Mouse (Mus musculus): ENCODE data around the gene Rbm17. TPM values are rescaled to one million over a fixed set of nuclear protein-coding genes. Genes with fewer than 3 reads are reported as not detected.

Gene Rbm17
- polyA plus RNA-seq (2015; fragmentation: Nextera tagmentation; extraction: Ambion mirVana): 72.6 and 73.1 TPM in 2 replicates

DNA sequence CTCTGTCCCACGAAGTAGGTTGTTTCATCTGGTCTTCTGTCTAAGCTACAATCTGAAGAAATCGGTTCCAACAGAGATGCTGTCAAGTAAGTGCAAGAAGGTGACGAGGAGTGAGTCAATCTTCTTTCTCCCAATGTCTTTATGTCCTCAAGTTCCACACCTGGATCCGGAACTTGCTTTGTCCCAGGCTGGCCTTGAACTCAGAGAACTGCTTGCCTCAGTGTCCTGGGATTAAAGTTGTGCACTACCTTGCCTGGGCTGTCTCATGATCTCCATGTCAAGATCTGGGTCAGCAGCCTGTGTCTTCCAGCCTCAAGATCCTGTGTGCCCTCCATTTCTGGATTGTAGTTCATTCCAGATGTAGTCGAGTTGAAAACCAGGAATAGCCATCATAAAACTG, at the start of gene Rbm17:
TSS of gene Rbm17 (minus strand) at position 101 of the 400 bp plus-strand sequence.
- 88% methylated on average over 5 of the region's 5 CpGs for WGBS
- peaks cover 11% of the 10 kb centered on the region; the same call in 1 of the 2 replicates for H3K36me3 ChIP-seq (ENCODE audit: insufficient read depth, low read length)
- ATAC-seq: no peak

DNA sequence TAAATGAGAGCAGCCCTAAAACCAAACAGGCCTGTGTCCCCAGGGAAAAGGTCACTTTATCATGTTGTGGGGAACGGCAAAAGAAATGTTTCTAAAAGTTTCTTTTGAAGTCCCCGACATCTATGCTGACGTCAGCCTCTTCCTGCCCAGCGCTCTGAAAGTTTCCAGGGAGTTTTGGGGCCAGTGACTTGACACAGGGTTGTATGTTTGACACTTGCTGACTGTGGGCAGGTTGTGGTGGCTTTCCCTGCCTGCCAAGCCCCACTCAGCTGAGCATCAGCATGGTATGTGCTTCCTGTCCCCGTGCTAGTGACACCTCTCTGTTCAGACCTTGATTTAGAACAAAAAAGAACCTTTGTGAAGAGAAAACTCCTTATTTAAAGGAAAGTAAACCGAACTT, 49.4 kb upstream of the Rbm17 start:
- Histone ChIP-seq H3K9me3 (ENCODE audit: low read length) (no peaks in the 10 kb centered on the region), H3K36me3 (ENCODE audit: insufficient read depth, low read length) (no peaks in the 10 kb centered on the region), H3K27me3 (replicated peaks; ENCODE audit: insufficient read depth, low read length) (no peaks in the 10 kb centered on the region), H3K4me3 (ENCODE audit: low read depth, low read length) (no peak overlapping the region), H3K9ac (replicated peaks; ENCODE audit: low read depth) (no peak overlapping the region), H3K27ac (ENCODE audit: low read length) (no peak overlapping the region), H3K4me2 (replicated peaks; ENCODE audit: low read depth, low read length) (no peak overlapping the region), H3K4me1 (ENCODE audit: insufficient read depth, low read depth, low read length) (no peaks in the 10 kb centered on the region)
- DNase-seq (ENCODE audit: low spot score) (no peak), ATAC-seq (no peak)
- WGBS: 24% methylated on average over 6 of the region's 6 CpGs
- TF ChIP-seq CTCF (IDR thresholded peaks at IDR 0.05) (no peak), EP300 (IDR thresholded peaks at IDR 0.05) (no peak)

More for the DNA sequence above, at the start of gene Rbm17:
- TF ChIP-seq CTCF (IDR thresholded peaks at IDR 0.05) (no peak), EP300 (IDR thresholded peaks at IDR 0.05) (no peak)
- Histone ChIP-seq H3K4me1 (ENCODE audit: insufficient read depth, low read depth, low read length) (no peaks in the 10 kb centered on the region; the same call in 1 of the 2 replicates), H3K27me3 (replicated peaks; ENCODE audit: insufficient read depth, low read length) (no peaks in the 10 kb centered on the region), H3K4me3 (ENCODE audit: low read depth, low read length) (peak within 1 kb of the TSS; percentile 95), H3K27ac (ENCODE audit: low read length) (peak within 1 kb of the TSS; percentile 69), H3K9me3 (ENCODE audit: low read length) (no peaks in the 10 kb centered on the region), H3K4me2 (replicated peaks; ENCODE audit: low read depth, low read length) (peak within 1 kb of the TSS; percentile 79), H3K9ac (replicated peaks; ENCODE audit: low read depth) (peak within 1 kb of the TSS; percentile 95)
- DNase-seq (ENCODE audit: low spot score): no peak

DNA sequence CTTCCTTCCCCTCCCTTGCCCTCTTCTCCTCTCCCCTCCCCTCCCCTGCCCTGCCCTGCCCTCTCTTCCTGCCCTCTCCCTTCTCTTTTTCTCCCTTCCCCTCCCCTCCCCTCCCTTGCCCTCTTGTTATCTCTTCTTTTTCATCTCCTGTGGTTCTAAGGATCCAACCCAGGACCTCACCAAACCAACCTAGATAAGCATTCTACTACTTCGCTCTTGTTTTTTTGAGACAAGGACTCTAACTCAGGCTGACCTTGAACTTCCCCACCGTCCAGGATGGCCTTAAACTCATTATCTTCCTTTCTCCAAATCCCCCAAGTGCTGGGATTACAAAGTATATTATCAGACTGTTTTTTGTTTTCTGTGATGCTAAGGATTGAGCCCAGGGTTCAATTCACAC, 48.8 kb upstream of the Rbm17 start:
- Histone ChIP-seq H3K4me3 (ENCODE audit: low read depth, low read length) (no peak overlapping the region), H3K27me3 (replicated peaks; ENCODE audit: insufficient read depth, low read length) (no peaks in the 10 kb centered on the region), H3K4me1 (ENCODE audit: insufficient read depth, low read depth, low read length) (no peaks in the 10 kb centered on the region), H3K4me2 (replicated peaks; ENCODE audit: low read depth, low read length) (no peak overlapping the region), H3K27ac (ENCODE audit: low read length) (no peak overlapping the region), H3K9me3 (ENCODE audit: low read length) (no peaks in the 10 kb centered on the region), H3K36me3 (ENCODE audit: insufficient read depth, low read length) (no peaks in the 10 kb centered on the region), H3K9ac (replicated peaks; ENCODE audit: low read depth) (no peak overlapping the region)
- WGBS: 51% methylated on average over 2 of the region's 2 CpGs
- DNase-seq (ENCODE audit: low spot score) (no peak), ATAC-seq (no peak)
- no peak for TF ChIP-seq CTCF (IDR thresholded peaks at IDR 0.05)
- TF ChIP-seq EP300 (IDR thresholded peaks at IDR 0.05): no peak

DNA sequence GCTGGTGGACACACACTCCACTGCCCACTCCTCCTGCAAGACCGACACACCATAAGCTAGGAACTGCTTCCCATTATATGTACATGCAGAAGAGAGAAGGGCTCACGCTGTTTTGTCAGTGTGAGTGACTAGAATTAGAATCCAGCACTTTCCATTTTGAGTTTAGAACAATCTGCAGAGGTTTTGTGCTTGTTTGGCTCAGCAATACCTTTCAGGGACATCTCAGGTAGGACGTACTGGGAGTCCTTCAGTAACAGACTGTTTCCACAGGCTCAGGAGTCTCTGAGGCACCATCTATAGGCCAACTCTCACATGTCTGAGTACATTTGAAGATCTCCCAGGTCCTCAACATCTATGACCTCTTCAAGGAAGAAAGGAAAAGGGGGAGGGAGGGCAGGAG, 48.2 kb upstream of the Rbm17 start:
- no peaks in the 10 kb centered on the region for H3K36me3 ChIP-seq (ENCODE audit: insufficient read depth, low read length)
- no peak for ATAC-seq
- no peak overlapping the region for H3K27ac ChIP-seq (ENCODE audit: low read length)
- H3K27me3 ChIP-seq (replicated peaks; ENCODE audit: insufficient read depth, low read length): no peaks in the 10 kb centered on the region
- DNase-seq (ENCODE audit: low spot score): no peak
- no peak for TF ChIP-seq EP300 (IDR thresholded peaks at IDR 0.05)
- no peak for TF ChIP-seq CTCF (IDR thresholded peaks at IDR 0.05)
- 77% methylated on average over 3 of the region's 3 CpGs for WGBS
- H3K9ac ChIP-seq (replicated peaks; ENCODE audit: low read depth): no peak overlapping the region
- no peaks in the 10 kb centered on the region for H3K4me1 ChIP-seq (ENCODE audit: insufficient read depth, low read depth, low read length)
- no peaks in the 10 kb centered on the region for H3K9me3 ChIP-seq (ENCODE audit: low read length)
- no peak overlapping the region for H3K4me3 ChIP-seq (ENCODE audit: low read depth, low read length)
- no peak overlapping the region for H3K4me2 ChIP-seq (replicated peaks; ENCODE audit: low read depth, low read length)

DNA sequence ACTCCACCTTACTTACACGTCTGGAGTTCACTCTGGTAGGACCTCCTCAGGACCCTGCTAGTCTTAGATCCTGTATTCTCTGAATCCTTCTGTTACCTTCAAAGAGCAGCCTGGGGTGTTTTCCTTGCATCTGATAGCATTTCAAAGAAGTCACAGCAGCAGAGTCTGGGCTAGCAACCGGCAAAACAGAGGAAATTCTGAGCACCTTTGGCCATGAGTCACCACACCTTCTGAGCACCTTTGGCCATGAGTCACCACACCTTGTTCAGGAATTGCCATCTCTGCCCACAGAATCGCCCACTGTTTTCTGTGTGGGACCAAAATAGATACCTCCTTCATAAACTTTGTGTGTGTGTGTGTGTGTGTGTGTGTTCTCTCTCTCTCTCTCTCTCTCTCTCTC, 47.5 kb upstream of the Rbm17 start:
- DNase-seq (ENCODE audit: low spot score): no peak
- 43% methylated on average over 3 of the region's 3 CpGs for WGBS

DNA sequence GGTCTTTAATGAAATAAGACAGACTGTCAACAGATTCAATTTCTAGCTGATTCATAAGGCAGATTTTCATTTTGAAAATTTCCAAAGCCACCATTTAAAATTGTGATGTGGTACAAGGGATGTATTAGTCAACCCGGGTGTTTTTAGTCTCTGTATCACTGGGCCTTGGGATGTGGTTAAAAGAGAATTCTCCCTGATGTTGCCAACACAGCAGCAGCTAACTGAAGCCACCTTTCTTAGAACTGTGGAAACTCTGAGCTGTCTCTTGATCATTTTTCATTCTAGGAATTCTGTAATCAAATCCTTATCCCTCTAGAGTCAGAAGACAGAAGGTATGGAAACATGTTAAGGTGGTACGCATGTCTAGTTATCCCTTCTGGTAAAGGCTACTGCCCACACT, 41.3 kb upstream of the Rbm17 start:
- H3K4me1 ChIP-seq (ENCODE audit: insufficient read depth, low read depth, low read length): no peaks in the 10 kb centered on the region
- 84% methylated on average over 2 of the region's 2 CpGs for WGBS
- no peaks in the 10 kb centered on the region for H3K9me3 ChIP-seq (ENCODE audit: low read length)
- H3K9ac ChIP-seq (replicated peaks; ENCODE audit: low read depth): no peak overlapping the region
- no peaks in the 10 kb centered on the region for H3K27me3 ChIP-seq (replicated peaks; ENCODE audit: insufficient read depth, low read length)
- no peak overlapping the region for H3K4me2 ChIP-seq (replicated peaks; ENCODE audit: low read depth, low read length)
- H3K36me3 ChIP-seq (ENCODE audit: insufficient read depth, low read length): no peaks in the 10 kb centered on the region
- no peak overlapping the region for H3K4me3 ChIP-seq (ENCODE audit: low read depth, low read length)
- no peak overlapping the region for H3K27ac ChIP-seq (ENCODE audit: low read length)
- TF ChIP-seq CTCF (IDR thresholded peaks at IDR 0.05): no peak
- TF ChIP-seq EP300 (IDR thresholded peaks at IDR 0.05): no peak
- no peak for ATAC-seq
- DNase-seq (ENCODE audit: low spot score): no peak

More for the DNA sequence above, 47.5 kb upstream of the Rbm17 start:
- Histone ChIP-seq H3K9ac (replicated peaks; ENCODE audit: low read depth) (no peak overlapping the region), H3K27ac (ENCODE audit: low read length) (no peak overlapping the region), H3K36me3 (ENCODE audit: insufficient read depth, low read length) (no peaks in the 10 kb centered on the region), H3K9me3 (ENCODE audit: low read length) (no peaks in the 10 kb centered on the region), H3K4me1 (ENCODE audit: insufficient read depth, low read depth, low read length) (no peaks in the 10 kb centered on the region), H3K27me3 (replicated peaks; ENCODE audit: insufficient read depth, low read length) (no peaks in the 10 kb centered on the region), H3K4me3 (ENCODE audit: low read depth, low read length) (no peak overlapping the region), H3K4me2 (replicated peaks; ENCODE audit: low read depth, low read length) (no peak overlapping the region)
- no peak for ATAC-seq
- TF ChIP-seq CTCF (IDR thresholded peaks at IDR 0.05) (no peak), EP300 (IDR thresholded peaks at IDR 0.05) (no peak)

DNA sequence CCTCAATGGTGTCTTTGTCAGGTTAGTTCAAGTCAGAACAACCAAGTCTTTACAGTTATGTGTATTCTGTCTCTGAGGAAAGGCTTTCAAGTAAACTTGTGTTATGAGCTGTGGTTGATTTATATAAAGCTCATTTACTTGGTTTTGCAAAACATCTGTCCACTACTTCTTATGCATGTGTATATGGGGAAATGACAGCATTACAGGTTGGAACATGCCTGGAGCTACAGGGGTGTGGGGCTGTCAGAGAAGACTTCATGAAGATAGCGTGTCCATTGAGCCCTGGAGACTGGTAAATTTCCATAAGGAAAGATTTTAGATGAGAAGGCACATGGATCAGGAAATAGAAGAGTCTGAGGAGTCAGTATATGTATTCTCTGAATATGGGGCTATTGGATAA, 40.1 kb upstream of the Rbm17 start:
- H3K36me3 ChIP-seq (ENCODE audit: insufficient read depth, low read length): no peaks in the 10 kb centered on the region
- TF ChIP-seq EP300 (IDR thresholded peaks at IDR 0.05) (no peak), CTCF (IDR thresholded peaks at IDR 0.05) (no peak)
- 80% methylated on average over 1 of the region's 1 CpGs for WGBS

More for the DNA sequence above, 40.1 kb upstream of the Rbm17 start:
- H3K4me2 ChIP-seq (replicated peaks; ENCODE audit: low read depth, low read length): no peak overlapping the region
- DNase-seq (ENCODE audit: low spot score): no peak
- ATAC-seq: no peak
- no peak overlapping the region for H3K4me3 ChIP-seq (ENCODE audit: low read depth, low read length)
- H3K9ac ChIP-seq (replicated peaks; ENCODE audit: low read depth): no peak overlapping the region
- H3K27ac ChIP-seq (ENCODE audit: low read length): no peak overlapping the region
- no peaks in the 10 kb centered on the region for H3K4me1 ChIP-seq (ENCODE audit: insufficient read depth, low read depth, low read length)
- no peaks in the 10 kb centered on the region for H3K27me3 ChIP-seq (replicated peaks; ENCODE audit: insufficient read depth, low read length)
- no peaks in the 10 kb centered on the region for H3K9me3 ChIP-seq (ENCODE audit: low read length)

Measured in lung, postnatal 0 days (tissue).